Mouse (Mus musculus) spleen, adult 2 months (tissue): ENCODE data around the gene Gm5105.

Experiments
- CTCF ChIP-seq: fragments of 200-500 bp; IDR thresholded peaks from 2 replicates; pipeline ENCODE4 v1.5.1; 2011; ENCODE audit warnings: mild to moderate bottlenecking, inconsistent platforms; ENCODE audit not compliant: insufficient read depth, insufficient read length, insufficient replicate concordance; ENCODE audit errors: extremely low read depth
- POLR2A ChIP-seq: fragments of 200-500 bp; IDR thresholded peaks from 2 replicates; pipeline ENCODE4 v1.6.1; 2011; ENCODE audit warnings: low read depth, low read length, inconsistent platforms

GRCm38 (mm10) chr3:138000724-138001069 lies 66.5 kb downstream of the Gm5105 start:
- TF ChIP-seq CTCF, result no peak
- TF ChIP-seq POLR2A, result no peak
